Mouse (Mus musculus) regulatory T cell (primary cell): ENCODE results near the gene Eif4g3.

Source experiments
- in situ Hi-C: fragments of 300-600 bp; cut with MboI, MseI; formaldehyde crosslinking; loops from one replicate; pipeline ENCODE4 v1.15.1; 2025; ENCODE audit warnings: high pct_unique_total_duplicates

The Eif4g3 gene

DNA sequence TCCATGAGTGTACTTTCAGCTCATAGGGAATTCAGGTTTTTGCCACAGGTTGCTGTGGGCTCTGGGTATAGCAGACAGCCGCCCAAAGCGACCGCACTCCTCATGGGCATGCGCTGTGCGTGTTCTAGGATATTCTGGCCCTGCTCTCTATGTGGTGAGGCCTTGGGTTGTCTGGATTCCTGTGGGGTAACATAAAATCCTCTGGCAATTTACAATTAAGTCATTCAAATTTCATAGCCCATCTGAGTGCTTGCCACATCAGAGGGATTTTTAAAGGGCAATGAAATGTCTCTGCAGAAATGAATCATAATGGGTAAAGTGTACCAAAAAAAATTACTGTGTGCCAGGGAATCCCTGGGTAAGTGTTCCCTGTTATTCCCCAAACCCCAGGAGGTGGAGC, 3.4 kb upstream of the Eif4g3 start:
- in situ Hi-C loops = no loop called here

DNA sequence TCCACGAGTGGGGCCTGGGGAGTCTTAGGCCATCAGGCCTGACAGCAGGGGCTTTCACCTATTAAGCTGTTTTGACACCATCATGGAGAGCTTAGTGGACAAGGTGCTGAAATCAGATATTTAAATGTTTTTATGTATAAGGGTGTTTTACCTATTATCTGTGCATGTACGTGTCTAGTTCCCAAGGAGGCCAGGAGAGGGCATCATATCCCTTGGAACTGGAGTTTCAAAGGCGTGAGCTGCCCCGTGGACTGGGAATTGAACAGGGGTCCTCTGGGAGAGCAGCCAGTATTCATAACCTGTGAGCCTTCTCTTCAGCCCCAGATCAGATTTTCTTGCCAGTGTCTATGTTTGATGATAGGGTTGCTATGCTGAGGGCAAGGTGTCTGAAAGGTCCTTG, 2.4 kb upstream of the Eif4g3 start:
- in situ Hi-C loops = loop anchor here (5.0 kb wide), 1 partner anchor 312 kb away; the partner anchor contains the start of gene Ddost

DNA sequence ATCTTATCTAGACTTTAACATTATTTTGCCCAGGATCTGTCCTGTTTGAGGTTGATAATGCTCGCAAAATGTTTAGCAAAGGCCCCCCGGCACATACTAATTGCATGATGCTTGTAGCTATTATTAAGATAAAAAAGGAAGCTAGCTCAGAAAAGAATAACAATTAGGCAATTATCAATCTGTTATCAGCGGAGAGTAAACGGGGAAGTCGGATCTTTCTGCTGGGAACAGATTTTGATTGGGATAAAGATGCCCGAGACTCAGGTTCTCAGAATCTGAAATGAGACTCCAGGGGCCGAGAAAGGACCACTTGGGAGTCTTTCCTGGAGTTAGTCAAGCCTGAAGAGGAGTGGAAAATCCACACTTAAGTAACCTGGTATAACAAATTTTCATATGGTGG, 1.6 kb upstream of the Eif4g3 start:
- in situ Hi-C loops = loop anchor here (5.0 kb wide), 1 partner anchor 311 kb away; the partner anchor contains the start of gene Ddost

DNA sequence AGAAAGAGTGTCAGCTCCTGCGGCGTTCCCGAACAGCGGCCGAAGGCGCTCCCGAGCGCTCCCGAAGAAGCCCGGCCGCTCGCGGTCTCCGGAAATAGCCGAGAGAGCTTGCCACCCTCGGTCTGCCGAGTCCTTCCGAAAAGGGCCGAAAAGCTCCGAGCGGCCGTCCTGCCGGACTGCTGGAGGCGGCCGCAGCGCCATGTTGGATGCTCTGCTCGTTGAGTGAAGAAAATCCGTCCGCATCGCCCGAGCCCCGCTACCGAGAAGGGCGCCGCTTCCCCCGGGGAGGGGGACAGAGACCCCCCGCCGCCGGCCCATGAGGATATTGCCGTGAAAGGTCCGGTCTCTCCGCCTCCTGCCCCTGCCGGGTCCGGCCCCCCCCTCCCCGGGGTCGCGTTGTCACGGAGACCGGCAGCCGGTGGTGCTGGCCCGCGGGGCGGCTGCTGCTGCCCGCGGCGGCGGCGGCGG, 503 bp downstream of the Eif4g3 start:
- in situ Hi-C loops = loop anchor here (5.0 kb wide), 1 partner anchor 309 kb away; the partner anchor contains the start of gene Ddost

DNA sequence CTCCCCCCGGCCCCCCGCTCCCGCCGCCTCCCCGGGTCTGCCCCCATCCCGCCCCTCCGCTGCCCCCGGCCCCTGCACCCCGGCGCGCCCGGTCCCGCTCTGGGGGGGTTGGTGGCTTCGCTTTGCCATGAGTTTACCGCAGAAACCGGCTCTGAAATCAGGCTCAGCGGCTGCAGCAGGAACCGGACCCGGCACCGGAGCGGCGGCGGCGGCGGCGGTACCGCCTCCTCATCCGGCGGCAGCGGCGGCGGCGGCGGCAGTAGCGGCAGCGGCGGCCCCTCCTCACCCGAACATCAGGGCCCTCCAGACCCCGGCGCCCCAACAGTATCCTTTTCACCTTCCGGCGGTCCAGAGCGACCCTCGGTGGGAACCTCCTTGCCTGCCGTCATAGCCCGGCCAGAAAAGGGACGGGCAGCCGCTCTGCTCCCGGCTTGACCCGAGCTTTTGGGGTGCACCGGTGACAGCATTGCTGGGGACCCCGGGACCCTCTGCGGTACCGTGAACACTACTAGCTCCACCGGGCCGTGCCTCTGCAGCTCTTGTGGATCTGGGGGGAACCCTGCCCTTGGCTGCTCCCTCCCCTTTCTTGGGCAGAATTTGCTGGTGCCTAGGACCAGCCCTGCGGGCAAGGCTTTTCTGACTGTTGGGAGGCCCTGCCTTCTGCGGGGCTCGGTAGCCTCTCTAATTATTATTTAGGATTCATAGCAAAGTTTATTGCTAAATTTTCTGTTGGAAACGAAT, 1.2 kb downstream of the Eif4g3 start:
- in situ Hi-C loops = loop anchor here (5.0 kb wide), 1 partner anchor 308 kb away; the partner anchor contains the start of gene Ddost

DNA sequence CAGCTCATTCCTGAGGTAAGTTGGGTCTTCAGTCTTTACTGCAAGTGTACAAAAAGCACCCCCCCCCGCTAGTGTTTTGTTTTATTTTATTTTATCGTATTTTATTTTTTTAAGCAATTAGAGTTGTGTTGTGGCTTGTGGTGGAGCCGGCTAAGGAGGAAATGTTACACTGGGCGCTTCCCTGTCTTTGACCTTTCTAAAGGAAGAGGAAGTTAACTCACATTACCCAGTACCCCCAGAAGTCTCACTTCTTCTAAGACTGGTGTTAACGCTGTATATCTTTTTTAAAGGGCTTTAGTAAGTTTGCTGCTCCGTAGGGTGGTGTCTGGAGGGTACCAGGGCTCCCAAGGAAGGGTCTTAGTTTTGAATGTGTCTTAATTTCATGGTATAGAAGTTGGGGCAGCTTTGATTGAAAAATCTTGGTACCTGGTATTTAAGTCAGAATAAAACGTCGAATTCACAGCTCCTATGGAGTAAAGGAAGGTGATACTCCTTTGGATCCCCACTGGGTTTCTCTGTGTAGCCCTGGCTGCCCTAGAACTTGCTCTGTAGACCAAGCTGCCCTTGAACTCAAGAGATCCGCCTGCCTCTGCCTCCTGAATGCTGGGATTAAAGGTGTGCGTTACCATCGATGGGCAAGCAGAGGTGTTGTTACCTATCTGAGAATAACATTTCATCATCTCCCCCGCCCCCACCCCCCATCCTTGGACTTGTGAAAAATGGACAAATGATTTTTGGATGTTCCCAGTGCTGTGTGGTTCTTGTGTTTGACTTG, 1.9 kb downstream of the Eif4g3 start:
- in situ Hi-C loops = loop anchor here (5.0 kb wide), 1 partner anchor 308 kb away; the partner anchor contains the start of gene Ddost

DNA sequence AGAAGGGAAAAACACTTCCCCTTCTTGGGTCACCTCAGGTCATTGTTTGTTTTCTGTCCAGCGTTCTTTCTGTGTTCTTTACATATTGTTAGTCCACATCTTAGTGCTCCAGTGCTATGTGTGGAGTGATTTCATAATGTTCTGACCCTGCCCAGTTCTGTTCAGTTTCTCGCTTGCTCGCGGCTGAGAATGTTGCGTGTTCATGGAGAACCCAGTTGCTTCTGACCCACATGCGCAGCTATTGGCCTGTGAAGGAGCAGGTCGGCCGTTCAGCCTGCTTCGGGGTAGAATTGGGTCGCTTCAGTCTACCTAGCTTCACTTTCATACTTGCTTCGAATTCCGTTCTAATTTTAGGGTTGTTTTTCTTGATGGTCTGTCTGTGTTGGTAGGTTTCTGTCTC, 2.6 kb downstream of the Eif4g3 start:
- in situ Hi-C loops = no loop called here

DNA sequence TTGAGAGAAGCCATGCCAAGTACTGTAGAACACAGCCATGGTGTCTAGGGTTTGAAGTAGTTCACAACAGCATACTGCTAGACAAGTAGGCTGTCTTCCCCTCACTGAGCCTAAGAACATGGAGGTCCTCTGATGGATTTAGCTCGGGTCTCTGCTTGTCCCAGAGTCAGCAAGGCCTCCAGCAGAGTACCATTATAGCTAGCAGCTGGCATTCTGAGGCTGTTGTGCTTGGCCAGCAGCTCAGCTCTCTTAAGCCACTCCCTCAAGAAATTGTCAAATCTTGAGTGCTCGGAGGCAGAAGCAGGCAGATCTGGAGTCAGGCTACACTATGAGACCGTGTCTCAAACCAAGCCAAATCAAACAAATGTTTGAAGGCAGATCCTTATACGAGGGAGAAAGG, 5.4 kb downstream of the Eif4g3 start:
- in situ Hi-C loops = no loop called here

DNA sequence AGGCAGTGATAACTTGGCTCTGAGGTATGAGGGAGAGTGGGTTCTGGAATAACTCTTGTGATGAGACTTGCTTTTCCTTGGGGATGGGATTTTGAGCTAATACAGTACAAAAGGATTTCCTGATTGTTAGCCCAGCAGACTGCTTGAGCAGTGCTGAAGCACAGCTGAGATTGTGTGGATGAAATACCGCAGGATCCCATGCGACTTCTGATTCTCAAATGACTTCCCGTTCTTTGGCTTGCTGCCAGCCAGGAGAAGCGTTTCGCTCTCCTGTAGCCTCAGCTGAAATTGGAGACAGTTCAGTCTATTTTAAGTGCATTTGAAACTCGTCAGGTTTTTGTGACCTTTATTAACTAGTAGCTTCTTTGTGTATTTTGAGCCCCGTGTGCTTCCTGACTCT, 7.9 kb downstream of the Eif4g3 start:
- in situ Hi-C loops = no loop called here

DNA sequence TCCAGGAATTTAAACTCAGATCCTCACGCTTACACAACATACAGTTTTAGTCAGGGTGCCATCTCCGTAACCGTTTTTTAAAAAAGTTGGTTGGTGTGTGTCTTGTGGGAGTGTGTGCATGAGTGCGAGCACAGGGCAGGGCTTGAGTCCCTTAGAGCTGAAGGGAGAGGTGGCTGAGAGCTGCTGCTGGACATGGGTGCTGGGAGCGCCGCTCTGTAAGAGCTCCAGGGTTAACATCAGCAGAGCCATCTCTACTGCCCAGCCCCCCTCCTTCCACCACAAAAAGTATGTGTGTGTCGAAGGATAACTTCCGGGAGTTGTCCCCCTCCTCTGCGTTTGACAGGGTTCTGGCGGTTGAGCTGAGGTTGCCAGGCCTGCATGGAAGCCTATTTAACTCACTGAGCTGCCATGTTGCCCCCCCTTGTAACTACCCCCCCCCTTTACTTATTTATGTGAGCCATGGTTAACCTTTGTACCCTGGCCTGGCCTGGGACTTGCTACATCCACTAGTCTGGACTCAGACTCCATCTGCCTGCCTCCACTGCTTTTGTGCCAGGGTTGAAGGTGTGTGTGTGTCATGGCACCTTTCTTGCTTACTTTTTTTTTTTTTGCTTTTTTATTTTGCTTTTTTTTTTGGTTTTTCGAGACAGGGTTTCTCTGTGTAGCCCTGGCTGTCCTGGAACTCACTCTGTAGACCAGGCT, 11.2 kb downstream of the Eif4g3 start:
- in situ Hi-C loops = no loop called here

DNA sequence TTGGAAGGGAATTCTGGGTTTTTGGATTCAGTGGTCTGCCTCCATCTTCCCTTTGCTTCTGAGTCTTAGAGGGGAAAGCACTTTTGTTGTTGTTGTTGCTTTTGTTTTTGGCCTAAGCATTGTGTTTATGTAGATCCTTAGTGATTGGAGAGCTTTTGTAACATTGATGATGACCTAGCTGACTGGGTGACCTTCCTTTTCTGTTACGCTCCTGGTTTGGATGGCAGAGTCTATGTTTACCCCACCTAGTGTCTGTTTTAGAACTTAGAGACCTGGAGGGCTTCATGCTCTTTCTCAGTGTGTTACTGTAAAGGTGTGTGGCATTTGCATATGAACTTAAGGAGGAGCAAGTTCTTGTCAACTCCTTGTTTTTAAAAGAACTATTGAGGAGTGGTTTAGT, 13.0 kb downstream of the Eif4g3 start:
- in situ Hi-C loops = no loop called here

DNA sequence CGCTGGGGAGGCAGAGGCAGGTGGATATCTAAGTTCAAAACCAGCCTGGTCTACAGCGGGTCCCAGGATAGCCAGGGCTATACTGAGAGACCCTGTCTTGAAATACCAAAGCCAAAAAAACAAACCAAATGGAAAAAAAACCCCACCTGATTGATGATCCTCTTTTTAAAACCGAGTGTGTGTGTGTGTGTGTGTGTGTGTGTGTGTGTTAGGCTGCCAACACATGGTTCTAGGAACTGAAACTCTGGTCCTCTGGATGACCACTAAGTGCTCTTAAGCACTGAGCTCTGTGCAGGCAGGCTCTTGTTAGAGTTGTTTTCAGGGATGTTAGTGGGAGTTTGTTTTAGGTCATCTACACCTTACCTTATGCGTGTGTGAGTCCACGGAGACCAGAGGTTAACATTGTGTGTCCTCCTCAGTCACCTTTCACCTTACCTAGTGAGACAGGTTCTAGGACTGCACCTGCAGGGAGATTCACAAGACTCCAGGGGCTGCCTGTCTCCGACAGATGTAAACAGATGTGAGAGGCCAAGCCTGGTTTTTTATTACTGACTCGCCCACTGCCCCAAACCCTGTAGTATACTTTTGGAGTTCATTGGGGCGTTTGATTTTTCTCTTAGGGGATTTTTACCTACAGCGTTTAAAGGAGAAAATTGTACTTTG, 14.3 kb downstream of the Eif4g3 start:
- in situ Hi-C loops = no loop called here

DNA sequence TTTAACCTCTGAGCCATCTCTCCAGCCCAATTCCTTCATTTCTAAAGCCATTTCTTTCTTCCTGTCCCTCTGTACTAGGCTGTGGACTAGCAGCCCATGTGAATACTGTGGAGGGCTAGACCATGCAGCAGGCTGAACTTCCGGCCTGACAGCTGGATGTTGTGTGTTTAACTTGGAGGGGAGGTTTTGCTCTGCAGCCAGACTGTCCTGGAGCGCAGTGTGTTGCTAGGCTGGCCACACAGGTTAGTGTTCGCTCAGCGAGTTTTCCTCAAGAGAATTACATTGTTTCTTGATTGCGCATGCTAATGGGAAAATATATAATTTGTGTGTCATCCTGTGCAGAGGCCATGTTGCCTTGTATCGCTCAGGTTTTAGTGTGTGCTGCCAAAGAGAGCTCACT, 15.8 kb downstream of the Eif4g3 start:
- in situ Hi-C loops = no loop called here

DNA sequence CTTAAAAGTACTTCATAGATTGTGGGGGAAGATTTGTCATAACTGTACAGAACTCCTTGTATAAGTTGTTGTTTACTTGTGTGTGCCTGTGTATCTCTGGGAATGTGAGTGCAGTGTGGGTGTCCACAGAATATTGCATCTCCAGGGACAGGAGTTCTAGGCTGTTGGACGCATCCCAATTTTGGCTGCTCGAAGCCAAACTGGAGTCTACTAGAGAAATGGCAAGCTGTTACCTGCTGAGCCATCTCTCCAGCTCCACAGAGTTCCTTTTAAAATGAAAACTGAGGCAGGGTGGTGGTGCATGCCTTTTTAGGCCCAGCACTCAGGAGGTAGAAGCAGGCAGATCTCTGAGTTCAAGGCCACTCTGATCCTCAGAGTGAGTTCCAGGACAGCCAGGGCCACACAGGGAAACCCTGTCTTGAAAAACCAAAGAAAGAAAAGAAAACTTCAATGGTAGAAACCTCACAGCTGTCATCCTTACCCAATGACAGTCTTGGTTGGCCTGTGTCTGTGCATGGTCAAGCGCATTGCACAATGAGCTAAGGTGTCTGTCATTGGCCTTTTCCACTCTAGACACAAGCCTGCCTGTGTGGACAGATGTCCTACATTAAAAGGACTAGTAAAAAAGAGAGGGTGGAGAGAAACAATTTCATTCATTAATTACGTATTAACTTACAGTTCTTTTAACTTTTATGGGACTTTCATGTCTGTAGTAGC, 17.1 kb downstream of the Eif4g3 start:
- in situ Hi-C loops = no loop called here

DNA sequence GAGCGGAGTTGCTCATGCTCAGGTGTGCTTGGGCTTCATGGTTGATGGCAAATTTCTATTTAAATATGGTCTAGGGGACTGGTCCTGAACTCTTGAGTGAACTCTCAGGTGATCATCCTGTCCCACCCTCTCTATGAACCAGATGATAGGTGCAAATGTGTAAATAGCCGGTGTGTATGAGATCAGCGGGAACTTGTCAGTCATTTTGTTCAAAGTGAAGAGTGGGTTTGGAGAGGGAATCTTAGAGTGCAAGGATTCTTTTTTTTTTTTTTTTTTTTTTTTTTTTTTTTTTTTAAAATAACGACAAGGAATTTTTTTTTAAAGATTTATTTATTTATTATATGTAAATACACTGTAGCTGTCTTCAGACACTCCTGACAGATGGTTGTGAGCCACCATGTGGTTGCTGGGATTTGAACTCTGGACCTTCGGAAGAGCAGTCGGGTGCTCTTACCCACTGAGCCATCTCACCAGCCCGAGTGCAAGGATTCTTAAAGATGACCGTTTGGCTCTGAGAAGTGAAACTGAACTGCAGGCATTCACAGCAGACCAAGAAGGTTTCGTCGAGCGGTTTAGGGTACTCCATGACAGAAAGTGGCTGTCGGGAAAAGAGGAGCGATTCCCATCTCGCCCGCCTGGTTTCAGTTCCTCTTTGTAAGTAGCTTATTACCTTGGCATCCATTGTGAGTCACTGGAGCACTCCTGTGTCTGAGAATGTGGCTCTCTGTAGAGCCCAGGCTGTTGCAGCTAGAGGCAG, 21.1 kb downstream of the Eif4g3 start:
- in situ Hi-C loops = no loop called here

DNA sequence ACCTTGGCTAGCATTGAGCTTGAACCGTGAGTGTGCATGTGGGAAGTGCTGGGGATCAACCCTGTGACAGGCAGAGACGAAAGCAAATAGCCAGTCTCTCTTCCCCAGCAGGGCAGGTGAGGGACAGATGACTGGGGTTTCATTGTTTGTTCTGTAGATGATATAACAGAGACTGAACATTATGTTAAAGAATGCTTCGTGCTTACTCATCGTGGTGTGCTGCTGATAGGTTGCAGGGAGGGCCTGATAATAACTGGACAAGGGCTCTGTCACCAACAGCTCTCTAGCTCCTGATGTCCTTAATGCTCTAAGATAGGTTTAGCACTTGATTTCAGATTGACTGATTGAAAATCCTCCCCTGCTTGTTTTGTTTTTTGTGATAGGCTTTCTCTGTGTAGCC, 23.1 kb downstream of the Eif4g3 start:
- in situ Hi-C loops = no loop called here

DNA sequence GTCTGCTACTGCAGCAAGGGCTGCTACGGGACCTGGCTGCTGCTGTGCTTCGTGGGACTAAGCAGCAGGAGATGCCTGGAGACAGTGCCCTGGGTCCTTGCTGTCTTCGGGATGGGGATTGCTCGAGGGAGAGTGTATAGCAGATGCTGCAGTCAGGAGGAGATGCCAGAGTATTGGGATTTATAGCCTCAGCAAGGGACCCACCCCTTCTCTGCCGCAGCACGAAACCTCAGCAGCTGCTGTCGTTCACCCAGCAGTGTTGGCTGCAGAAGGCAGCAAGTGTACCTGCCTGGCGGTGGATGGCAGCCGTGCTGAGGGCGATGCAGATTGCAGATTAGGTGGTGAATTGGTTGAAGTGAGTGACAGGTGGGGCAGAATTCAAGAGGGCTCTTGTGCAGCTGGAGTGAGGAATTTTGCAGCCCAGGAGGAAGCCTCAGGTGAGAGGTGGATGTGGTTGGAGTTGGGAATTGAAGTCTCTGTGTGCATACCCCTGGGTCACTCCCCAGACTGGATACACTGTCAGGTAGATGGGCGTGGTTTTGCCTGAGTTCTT, 24.3 kb downstream of the Eif4g3 start:
- in situ Hi-C loops = no loop called here

DNA sequence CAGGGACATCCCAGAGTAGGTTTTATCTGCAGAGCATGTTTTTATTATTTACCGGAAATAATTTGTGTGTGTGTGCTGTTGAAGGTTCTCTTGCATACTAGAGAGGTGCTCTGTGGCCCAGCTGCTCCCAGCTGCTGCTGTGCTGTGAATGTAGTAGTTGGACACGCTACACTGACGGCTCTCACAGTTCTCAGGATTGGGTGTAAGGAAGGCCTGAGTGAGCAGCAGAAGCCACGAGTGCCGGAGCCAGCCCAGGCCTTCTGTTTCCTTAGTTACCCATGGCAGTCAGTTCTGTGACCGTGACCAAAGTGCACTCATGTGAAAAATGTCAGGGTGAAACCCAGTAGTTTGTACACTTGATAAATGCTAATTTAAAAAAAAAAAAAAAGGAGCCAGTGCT, 25.2 kb downstream of the Eif4g3 start:
- in situ Hi-C loops = no loop called here

DNA sequence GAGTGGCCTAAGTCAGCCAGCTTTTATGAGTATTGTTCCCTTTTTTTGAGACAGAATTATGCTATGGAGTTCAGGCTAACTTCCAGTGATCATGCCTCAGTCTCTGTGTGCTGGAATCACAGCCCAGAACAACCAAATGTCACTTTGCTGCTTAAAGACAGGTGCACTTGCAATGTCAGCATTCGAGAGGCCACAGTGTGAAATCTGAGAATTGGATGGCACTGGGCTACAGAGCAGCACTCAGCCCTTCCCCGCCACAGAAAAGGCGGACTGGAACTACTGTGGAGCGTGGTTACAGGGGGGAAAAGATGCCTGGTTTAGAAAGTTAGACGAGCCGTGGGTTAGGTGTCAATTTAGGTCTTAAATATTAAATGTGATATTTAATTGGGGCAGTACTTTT, 27.4 kb downstream of the Eif4g3 start:
- in situ Hi-C loops = no loop called here

DNA sequence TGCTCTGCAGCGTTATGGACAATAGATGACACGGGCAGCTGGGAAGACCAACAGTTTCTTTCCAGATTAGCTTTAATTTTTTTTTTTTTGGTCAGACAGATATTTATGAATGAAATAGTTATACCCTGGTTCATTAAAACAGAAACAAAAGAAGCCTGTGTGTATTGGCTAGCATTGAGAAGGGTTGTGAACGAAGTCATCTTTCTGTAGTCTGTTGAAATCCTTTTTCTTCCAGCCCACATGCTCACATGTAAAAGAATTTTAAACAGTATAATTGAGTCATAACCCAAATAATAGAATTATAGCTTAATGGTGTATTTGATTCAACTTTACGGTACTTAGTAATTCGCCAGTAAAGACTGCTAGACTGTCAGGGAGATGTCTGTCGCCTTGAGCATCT, 28.8 kb downstream of the Eif4g3 start:
- in situ Hi-C loops = no loop called here
